Mouse (Mus musculus) CH12.LX (cell line): Measurements from ENCODE around the gene Chd9.
"Not testable (repeated sequence)": the region's sequence is repeated elsewhere in the genome, so short reads cannot be mapped to it uniquely, and the experiment has no call there.

Experiments used
- CTCF ChIP-seq, 2 experiments: IDR thresholded peaks in 1 of 2; conservative IDR thresholded peaks in 1 of 2; 2 replicates each; pipeline ENCODE4 v1.5.1; 2011 to 2012; ENCODE audit warnings: low read depth in 2 of 2, low read length in 2 of 2, improper control_type of control experiment in 1 of 2, inconsistent platforms in 1 of 2, mild to moderate bottlenecking in 1 of 2, moderate library complexity in 1 of 2
- GABPA ChIP-seq: IDR thresholded peaks from 2 replicates; pipeline ENCODE4 v1.6.1; 2012; ENCODE audit warnings: low read depth, low read length, improper control_type of control experiment, inconsistent platforms; ENCODE audit not compliant: insufficient replicate concordance
- KAT2A ChIP-seq: IDR thresholded peaks from 2 replicates; pipeline ENCODE4 v1.6.1; 2012; ENCODE audit warnings: low read length, improper control_type of control experiment, inconsistent platforms; ENCODE audit not compliant: insufficient replicate concordance
- MAX ChIP-seq: IDR thresholded peaks from 2 replicates; pipeline ENCODE4 v1.6.1; 2011; ENCODE audit warnings: low read length, improper control_type of control experiment
- MAZ ChIP-seq: IDR thresholded peaks from 2 replicates; pipeline ENCODE4 v1.6.1; 2012; ENCODE audit warnings: low read depth, mild to moderate bottlenecking, inconsistent platforms, low read length, improper control_type of control experiment, moderate library complexity
- NELFE ChIP-seq: IDR thresholded peaks from 2 replicates; pipeline ENCODE4 v1.6.1; 2011; ENCODE audit warnings: low read depth, low read length, improper control_type of control experiment
- POLR2A ChIP-seq: IDR thresholded peaks from 2 replicates; pipeline ENCODE4 v1.6.1; 2011; ENCODE audit warnings: low read depth, mild to moderate bottlenecking, improper control_type of control experiment, low read length
- UBTF ChIP-seq: IDR thresholded peaks from 2 replicates; pipeline ENCODE4 v1.6.1; 2012; ENCODE audit warnings: low read depth, mild to moderate bottlenecking, inconsistent platforms, low read length, improper control_type of control experiment, moderate library complexity
- ZC3H11A ChIP-seq: IDR thresholded peaks from 2 replicates; pipeline ENCODE4 v1.6.1; 2012; ENCODE audit warnings: low read depth, mild to moderate bottlenecking, inconsistent platforms, low read length, improper control_type of control experiment
- ZNF384 ChIP-seq: IDR thresholded peaks from 2 replicates; pipeline ENCODE4 v1.6.1; 2012; ENCODE audit warnings: low read depth, low read length, improper control_type of control experiment, inconsistent platforms

DNA sequence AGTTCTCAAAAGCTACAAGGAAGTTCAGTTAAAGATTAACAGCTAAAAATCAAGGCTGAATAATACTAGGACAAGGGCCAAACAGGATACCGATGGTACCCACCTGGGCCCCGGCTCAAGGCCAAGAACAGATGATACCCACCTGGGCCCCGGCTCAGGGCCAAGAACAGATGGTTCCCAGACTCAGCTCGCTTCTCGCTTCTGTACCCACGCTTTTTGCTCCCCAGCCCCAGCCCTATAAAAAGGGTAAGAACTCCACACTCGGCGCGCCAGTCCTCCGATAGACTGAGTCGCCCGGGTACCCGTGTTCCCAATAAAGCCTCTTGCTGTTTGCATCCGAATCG lies 58.2 kb downstream of the Chd9 start:
- TF ChIP-seq NELFE; MAX; CTCF (conservative IDR thresholded peaks at IDR 0.05 in 1 of 2, IDR thresholded peaks at IDR 0.05 in 1 of 2; ENCODE audit: low read depth in 2 of 2, low read length in 2 of 2); ZC3H11A; UBTF; GABPA; MAZ; KAT2A; POLR2A; ZNF384: not testable (repeated sequence)
